Mouse (Mus musculus) liver, adult 2 months (tissue): ENCODE measurements around the gene Phldb3.

Source experiments
- CTCF ChIP-seq: fragments of 200-500 bp; IDR thresholded peaks from 2 replicates; pipeline ENCODE4 v1.5.1; 2011; ENCODE audit warnings: low read depth, low read length, control low read depth
- POLR2A ChIP-seq: fragments of 200-500 bp; IDR thresholded peaks from 2 replicates; pipeline ENCODE4 v1.6.1; 2011; ENCODE audit warnings: low read length, control low read depth; ENCODE audit not compliant: insufficient read depth; ENCODE audit errors: extremely low read depth

DNA sequence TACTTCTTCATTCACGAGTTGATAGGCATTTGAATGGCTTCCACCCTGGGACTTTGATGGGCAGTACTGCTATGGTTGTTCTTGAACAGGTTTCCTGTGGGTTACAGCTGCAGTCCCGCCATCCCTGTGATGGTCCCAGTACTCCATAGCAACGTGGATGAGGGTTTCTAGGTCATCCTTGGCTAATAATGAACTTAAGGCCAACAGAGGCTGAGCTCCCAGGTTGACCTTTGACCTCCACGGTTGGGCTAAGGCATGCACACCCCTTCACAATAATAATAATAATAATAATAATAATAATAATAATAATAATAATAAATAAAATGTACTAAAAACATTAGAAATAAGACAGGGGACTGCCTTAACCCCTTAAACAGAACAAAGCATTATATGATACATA, 12.4 kb upstream of the Phldb3 start:
- TF ChIP-seq CTCF (no peak), POLR2A (no peak)
